Mouse (Mus musculus): Measurements from ENCODE around the gene Pbx4.
A peak's percentile ranks its signal among the peaks of the same experiment; 100 is the strongest.

The Pbx4 gene

DNA sequence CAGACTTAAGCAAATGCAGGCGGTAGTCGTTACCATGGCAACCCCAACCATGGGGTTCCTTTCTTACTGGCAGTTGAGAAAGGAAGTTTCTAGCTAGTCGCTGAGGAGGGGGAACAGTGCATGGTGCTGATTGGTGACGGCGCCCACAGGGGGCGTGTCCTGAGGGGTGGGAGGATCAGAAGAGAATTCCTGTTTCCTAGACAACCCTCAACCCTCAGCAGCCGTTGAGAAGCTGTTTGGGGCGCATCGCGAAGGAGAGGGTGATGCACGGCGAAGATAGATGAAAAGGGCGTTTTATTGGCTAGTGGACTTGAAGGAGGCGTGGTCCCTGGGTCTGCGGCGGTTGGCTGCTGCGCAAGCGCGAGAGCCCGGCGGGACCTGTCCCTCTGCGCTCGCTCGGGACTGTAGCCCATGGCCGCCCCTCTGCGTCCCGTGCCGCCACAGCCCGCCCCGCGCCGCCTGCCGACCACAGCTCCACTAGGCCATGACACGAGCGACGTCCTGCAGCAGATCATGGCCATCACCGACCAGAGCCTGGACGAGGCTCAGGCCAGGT, at the start of gene Pbx4:
Pbx4 (plus strand) TSS at position 194 of the 556 bp plus-strand sequence.
- peak; percentile 96 for ATAC-seq (ENCODE audit: low TSS enrichment)

DNA sequence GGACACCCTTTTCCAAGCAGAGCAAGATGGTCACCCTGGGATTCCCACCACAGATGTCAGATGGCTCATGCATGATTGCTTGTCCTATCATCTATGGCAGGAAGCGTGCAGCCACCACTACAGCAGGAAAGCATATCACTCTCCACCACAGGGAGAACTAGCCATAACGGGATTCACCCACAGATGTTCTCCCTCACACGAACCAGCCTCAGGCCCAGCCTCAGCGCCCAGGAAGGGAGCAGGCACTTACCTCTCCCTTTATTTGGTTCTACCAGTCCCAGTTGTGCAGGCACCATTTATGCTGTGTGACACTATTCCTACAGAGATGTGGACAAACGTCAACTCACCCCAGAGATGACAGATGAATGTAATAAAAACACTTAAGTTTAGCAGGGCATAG, 43.2 kb upstream of the Pbx4 start:
- no peak for ATAC-seq (ENCODE audit: low TSS enrichment)

DNA sequence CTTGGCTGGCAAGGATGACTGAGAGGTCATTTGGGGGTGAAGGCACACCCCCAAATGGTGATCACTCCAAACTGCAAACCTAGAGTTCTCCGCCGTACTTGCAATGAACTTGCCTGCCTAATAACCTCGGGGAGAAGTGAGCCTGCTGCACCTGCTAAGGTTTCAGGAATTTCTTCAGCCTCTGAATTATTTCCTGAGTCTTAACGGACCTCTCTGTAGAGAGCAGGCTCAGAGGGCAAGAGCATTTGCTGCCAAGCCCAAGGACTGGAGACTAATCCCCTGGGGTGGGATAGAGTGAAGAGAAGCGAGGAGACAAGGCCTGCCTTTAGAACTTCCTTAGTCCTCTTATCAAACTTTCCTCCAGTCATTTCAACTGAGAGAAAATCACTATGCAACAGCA, 42.6 kb upstream of the Pbx4 start:
- ATAC-seq (ENCODE audit: low TSS enrichment), result no peak

DNA sequence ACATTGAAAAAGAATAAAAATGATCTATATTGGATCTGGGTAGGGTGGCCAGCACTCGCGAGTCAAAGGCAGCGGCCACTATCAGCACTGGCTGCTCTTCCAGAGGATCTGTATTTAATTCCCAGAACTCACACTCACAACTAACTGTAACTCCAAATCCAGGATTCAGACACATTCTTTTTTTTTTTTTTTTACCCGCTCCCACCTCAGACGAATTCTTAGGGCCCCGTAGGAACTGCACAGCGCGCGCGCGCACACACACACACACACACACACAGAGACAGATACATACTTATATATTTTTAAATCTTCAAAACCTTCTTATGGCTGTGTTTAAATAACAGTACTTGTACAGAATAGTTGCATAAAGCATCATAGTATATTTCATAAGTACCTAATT, 41.9 kb upstream of the Pbx4 start:
- no peak for ATAC-seq (ENCODE audit: low TSS enrichment)

DNA sequence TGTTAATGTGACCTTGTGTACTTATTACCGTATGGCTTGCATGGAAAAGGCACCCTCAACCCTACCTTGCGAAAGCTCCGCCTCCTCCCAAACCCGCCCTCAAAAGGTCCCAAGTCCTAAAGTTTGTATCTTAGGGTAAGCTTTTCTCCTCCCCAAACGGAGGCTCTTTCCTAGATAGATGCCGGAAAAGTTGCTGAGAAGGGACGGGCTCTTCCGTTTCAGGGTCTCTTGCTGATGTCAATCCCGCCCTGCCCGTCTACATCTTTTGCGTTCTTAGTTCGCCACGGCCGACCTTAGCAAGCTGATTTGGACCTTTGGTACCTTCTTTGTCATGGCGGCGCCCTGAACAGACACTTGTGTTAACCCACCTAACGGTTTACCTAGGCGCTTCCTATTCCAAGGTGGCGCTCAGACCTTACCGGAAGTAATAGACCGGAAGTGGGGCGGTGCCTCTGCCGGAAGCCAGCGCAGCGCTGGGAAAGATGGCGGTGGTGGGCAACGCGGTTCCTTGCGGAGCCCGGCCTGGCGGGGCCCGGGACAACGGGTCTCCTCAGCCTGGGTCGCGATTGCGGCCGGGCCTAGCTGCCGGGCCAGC, 41.4 kb upstream of the Pbx4 start, which contains the start of the genes Atp13a1 and Zfp866:
Atp13a1 (plus strand) TSS at position 391 of the 595 bp plus-strand sequence.
Zfp866 (minus strand) TSS at position 406 of the 595 bp plus-strand sequence.
- peak; percentile 98 for ATAC-seq (ENCODE audit: low TSS enrichment)

DNA sequence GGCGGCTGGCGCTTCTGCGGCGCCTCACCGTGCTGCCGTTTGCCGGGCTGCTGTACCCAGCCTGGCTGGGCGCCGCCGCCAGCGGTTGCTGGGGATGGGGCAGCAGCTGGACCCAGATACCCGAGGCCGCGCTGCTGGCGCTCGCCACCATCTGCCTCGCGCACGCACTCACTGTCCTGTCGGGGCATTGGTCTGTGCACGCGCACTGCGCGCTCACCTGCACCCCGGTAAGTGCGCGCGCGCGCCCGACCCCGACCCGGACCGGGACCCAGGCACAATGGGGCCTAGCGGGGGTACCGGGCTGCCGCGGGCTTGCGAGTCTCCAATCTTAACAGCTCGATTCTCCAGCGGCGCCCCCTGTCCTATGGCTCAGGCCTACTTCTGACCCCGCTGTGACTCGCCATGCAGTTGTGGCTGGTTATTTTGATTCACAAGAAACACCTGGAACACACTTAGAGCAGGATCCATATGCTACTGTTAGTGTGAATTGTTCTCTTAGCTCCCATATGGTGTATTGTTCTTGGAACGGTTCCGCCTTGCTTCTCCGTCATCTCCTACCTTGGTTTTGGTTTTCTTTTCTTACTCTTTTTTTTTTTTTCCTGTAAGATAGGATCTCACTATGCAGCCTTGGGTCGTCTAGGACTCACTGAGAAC, 40.7 kb upstream of the Pbx4 start:
- peak; percentile 44 for ATAC-seq (ENCODE audit: low TSS enrichment)

DNA sequence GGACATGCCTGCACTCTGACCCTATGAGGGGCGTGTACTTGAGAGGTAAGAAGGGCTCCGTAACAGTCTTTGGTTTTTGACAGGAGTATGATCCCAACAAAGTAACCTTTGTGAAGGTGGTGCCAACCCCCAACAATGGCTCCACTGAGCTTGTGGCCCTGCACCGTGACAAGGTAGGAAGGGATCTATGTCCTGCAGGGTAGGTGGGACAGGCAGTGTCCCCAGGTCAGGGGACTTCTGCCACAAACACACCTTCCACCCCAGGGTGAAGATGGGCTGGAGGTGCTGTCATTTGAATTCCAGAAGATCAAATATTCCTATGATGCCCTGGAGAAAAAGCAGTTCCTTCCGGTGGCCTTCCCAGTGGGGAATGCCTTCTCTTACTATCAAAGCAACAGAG, 38.6 kb upstream of the Pbx4 start:
- ATAC-seq (ENCODE audit: low TSS enrichment), result no peak

DNA sequence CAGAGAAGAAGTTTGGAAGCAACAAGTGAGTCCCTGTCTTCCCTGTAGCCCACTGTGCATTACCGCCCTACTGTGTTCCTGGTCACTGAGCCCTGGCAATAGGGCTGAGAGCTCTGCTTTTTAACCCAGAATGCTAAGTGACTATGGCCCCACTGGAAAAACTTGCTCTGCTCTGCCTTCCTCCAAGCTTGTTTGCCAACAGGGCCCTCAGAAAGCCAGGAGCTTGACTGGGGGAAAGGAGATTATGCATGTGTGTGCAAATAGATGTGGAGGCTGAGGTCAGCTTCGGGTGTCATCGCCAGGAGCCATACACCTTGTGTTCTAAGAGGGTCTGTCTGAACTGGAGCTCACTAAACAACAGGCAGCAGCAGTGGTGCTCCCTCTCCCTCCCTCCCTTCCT, 38.2 kb upstream of the Pbx4 start:
- no peak for ATAC-seq (ENCODE audit: low TSS enrichment)

DNA sequence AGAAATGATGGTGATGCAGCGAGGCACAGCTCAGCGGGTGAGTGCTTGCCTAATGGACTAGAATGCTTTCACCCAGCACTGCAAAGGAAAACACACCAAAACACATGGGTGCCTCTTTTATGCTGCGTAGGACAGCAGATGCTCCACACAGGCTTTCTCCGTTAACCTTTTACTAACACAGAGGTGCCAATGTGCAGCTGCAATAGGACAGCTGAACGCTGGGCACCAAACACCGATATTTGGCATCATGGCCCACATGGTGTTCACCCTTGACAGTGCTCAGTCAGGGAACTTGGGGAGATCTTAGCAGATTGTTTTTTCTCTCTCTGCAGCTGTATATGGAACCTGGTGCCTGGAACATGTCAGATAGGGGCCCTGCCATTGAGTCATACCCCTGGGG, 37.4 kb upstream of the Pbx4 start:
- ATAC-seq (ENCODE audit: low TSS enrichment), result no peak

DNA sequence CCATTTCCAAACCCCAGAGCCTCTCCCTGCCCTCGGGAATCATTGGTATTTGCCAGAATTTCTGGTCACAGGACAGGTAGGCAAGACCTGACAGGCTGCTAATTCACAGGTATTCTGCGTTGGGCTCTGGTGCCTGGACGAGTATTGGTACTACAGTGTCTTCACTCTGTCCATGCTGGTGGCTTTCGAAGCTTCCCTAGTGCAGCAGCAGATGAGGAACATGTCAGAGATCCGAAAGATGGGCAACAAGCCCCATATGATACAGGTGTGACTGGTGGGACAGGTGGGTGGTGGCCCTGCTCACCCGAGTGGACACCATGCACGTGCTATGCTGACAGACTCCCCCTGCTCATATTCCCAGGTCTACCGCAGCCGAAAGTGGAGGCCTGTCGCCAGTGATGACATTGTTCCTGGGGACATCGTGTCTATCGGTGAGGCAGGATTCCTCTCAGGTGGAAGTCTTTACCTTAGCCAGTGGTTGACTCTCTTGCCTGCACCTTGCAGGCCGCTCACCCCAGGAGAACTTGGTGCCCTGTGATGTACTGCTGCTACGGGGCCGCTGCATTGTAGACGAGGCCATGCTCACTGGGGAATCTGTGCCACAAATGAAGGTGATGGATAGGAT, 35.5 kb upstream of the Pbx4 start:
- ATAC-seq (ENCODE audit: low TSS enrichment), result no peak

DNA sequence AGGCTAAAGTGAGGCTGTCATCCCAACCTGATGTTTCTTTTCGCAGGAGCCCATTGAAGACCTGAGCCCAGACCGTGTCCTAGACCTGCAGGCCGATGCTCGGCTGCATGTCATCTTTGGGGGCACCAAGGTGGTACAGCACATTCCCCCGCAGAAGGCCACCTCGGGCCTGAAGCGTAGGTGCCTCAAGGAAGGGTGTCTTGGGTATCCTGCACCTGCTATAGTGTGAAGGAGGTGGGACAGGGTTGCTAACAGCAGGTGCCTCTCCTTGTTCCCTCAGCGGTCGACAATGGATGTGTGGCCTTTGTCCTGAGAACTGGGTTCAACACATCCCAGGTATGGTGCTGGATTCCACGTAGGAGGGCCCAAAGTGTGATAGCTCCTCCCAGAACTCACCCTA, 34.6 kb upstream of the Pbx4 start:
- no peak for ATAC-seq (ENCODE audit: low TSS enrichment)

DNA sequence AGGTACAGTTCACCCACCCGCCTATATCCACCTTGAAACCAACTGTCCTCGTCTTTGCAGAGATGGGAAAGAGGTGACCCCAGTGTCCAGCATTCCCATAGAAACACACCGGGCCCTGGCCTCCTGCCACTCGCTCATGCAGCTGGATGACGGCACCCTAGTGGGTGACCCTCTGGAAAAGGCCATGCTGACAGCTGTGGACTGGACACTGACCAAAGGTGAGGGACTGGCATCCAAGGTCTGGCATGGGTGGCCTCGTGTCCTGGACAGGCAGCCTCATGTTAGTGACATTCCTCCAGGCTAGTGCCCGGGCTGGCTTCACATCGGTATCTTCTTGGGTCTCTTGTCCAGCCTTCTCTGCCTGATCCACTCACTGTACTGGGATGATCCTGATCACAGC, 33.0 kb upstream of the Pbx4 start:
- no peak for ATAC-seq (ENCODE audit: low TSS enrichment)

DNA sequence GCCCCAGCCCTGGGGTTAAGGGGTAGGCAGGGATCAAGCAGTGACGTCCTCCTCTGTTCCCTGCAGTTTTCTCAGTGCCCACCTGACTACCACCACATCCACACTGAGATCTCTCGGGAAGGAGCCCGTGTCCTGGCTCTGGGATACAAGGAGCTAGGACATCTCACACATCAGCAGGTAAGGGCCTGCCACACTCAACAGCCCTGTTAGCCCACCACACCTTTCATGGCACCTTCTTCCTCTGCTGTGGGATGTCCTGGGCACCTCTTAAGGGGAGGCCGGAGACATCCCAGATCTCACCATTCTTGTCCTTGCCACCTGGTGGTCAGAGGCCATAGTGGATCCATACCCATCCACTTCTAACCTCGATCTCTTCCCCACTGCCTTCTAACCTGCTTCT, 32.3 kb upstream of the Pbx4 start:
- no peak for ATAC-seq (ENCODE audit: low TSS enrichment)

DNA sequence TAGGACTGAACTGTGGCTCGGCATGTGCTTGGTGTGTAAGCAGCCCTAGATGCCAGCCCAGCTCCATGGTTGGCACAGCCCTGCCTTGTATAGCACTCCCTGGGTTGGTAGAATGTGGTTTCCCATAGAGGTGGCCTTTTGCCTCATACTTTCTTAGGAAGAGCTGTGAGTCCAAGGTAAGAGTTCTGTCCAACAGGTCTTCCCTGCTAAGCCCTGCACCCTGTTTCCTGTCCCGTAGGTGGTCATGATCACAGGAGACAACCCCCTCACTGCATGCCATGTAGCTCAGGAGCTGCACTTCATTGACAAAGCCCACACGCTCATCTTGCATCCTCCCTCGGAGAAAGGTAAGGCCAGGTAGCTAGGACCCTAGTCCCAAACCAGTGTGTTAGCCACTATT, 30.5 kb upstream of the Pbx4 start:
- ATAC-seq (ENCODE audit: low TSS enrichment), result no peak

DNA sequence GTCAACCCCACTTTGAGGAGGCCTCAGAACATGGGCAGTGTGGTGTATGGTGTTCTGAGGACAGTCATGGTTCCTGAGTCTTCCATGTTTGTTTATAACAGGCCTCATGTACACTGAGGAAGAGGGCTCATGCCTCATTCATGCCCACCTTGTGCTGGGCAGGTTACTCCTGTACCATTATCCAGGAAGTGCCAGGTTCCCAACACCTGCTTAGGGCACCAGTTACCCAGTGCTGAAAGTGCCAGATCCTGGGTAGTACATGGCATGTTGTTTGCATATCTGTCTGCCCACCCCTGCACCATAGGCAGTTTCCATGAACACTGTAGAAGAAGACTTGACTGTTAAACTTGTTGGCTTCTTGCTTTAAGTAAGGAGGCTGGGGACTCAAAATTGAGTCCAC, 30.1 kb upstream of the Pbx4 start:
- no peak for ATAC-seq (ENCODE audit: low TSS enrichment)

DNA sequence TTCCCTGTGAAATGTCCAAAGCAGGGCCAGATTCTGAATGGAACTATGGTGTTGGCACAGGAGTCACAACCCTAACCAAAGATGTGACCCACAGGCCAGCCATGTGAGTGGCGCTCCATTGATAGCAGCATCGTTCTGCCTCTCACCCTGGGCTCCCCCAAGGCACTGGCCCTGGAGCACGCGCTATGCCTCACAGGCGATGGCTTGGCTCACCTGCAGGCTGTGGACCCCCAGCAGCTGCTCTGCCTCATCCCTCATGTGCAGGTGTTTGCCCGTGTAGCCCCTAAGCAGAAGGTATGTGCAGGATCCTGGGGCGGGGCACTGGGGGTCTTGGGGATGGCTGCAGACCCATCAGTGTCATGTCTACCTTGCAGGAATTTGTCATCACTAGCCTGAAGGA, 28.9 kb upstream of the Pbx4 start:
- no peak for ATAC-seq (ENCODE audit: low TSS enrichment)

DNA sequence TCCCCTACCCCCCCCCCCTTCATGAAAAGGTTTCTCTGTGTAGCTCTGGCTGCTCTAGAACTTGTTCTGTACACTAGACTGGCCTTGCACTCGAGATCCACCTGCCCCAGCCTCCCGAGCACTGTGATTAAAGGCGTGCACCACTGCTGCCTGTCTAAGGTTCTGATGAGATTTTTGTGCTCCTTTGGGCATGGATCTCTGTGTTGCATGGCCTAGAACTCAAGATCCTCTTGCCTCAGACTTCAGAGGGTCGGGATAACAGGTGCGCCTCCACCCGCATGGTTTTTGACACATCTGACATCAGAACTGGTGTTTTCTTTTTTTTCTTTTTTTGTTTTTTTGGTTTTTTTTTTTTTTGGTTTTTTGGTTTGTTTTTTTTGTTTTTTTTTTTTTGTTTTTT, 27.8 kb upstream of the Pbx4 start:
- no peak for ATAC-seq (ENCODE audit: low TSS enrichment)

DNA sequence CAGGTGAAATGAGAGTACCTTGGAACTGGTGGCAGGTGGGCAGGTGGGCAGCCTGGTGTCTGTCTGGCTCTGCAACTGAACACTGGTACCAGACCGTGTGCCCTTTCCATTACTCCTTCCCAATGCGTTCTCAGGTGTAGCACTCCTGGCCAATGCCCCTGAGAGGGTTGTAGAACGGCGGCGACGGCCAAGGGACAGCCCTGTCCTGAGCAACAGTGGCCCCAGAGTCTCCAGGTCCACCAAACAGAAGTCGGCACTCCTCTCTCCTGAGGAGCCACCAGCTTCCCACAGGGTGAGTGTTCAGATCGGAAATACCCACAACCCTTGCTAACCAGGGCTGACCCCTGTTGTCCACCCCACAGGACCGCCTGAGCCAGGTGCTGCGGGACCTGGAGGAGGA, 27.2 kb upstream of the Pbx4 start:
- ATAC-seq (ENCODE audit: low TSS enrichment), result no peak

DNA sequence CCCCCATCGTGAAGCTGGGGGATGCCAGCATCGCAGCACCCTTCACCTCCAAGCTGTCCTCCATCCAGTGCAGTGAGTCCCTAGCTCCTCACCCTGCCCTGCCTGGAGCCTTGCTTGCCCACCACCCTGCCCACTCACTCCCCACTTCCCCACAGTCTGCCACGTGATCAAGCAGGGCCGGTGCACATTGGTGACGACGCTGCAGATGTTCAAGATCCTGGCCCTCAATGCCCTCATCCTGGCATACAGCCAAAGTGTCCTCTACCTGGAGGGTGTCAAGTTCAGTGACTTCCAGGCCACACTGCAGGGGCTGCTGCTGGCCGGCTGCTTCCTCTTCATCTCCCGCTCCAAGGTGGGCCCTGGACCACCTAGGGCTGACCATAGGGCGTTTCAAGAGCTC, 26.8 kb upstream of the Pbx4 start:
- ATAC-seq (ENCODE audit: low TSS enrichment), result no peak

DNA sequence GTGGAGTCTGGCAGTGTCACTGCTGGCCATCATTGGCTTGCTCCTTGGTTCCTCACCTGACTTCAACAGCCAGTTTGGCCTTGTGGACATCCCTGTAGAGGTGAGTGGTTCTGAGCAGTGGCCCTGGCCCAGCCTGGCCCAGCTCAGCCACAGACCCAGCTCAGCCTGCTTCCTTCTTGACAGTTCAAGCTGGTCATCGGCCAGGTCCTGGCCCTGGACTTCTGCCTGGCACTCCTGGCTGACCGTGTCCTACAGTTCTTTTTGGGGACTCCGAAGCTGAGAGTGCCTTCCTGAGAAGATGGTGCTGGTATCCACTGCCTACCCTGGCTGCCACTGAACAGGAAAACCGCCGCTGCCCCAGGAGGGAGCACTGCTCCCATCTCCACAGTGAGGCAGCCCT, 25.1 kb upstream of the Pbx4 start:
- ATAC-seq (ENCODE audit: low TSS enrichment), result no peak

DNA sequence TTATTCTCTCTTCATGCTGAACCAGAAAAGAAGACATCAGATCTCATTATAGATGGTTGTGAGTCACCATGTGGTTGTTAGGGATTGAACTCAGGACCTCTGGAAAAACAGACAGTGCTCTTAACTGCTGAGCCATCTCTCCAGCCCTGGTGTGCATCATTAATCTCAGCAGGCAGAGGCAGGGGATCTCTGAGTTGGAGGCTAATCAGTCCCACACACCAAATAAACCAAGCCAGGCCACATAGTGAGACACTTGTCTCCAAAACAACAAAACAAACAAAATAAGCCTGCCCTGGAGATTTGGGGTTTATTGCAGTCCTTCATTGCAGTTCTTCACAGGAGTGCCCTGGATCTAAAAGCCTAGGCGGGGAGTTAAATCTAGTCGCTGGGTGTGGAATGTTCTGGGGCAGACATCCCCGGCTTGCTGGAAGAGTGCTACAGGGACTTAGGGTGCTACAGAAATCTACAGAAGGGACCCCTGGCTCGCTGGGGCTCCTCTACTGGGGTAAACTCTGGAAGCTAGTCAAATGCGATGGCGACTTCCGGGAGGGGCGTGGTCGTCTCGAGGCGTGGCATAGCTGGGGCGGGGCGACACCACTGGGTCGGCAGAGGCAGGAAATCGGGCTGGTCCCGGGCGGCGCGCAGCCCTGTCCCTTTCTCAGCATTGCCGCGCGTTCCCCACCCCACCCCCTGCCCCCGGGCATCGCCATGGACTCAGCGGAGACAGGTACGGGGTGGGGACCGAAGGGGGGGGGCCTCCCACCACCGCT, 24.0 kb upstream of the Pbx4 start, which contains the start of gene Gmip:
Gmip (plus strand) TSS at position 586 of the 770 bp plus-strand sequence.
- peak; percentile 68 for ATAC-seq (ENCODE audit: low TSS enrichment)

DNA sequence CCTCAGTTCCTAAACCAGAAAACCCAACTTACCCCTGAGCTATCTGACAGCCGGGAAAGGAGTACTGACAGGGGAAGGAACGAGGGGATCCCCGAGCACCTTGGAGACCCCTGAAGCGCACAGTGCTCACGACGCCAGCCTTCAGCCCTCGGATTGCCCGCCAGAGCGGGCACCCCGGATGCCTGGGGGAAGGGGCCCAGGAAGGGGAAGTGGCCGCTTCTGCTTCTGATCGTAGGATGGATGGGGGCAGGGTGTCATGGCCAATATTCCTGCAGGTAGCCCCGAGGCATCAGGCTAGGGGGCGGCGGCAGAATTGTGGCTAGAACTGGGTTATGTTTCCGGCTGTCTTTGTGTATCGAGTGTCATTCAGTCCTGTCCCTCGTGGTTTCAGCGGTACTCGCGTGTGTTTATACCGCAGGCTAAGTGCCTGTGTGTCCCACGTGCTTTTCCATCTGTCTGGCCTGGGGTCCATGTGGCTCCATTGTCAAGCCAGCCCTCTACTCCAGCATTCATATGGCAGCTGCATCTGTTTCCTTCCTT, 23.4 kb upstream of the Pbx4 start:
- ATAC-seq (ENCODE audit: low TSS enrichment), result peak; percentile 21
